Mouse (Mus musculus) T-helper 17 cell (primary cell): Measurements from ENCODE around the gene Tbc1d1.

Experiments
- in situ Hi-C, 2 experiments: fragments of 300-600 bp; cut with MboI, MseI; formaldehyde crosslinking; loops; 1 replicate in 1 of 2; 2 replicates in 1 of 2; pipeline ENCODE4 v1.15.1; 2025; ENCODE audit warnings: high pct_unique_total_duplicates in 2 of 2

Tbc1d1 gene

GRCm38 (mm10) chr5:64274296-64274695 is 118.2 kb downstream of the Tbc1d1 start:
- in situ Hi-C loops = no loop called here

GRCm38 (mm10) chr5:64274738-64275451 is 118.8 kb downstream of the Tbc1d1 start:
- in situ Hi-C loops = no loop called here

- in situ Hi-C loops = no loop called here
Measured at GRCm38 (mm10) chr5:64277646-64278191, 121.6 kb downstream of the Tbc1d1 start.

GRCm38 (mm10) chr5:64279668-64280067 is 123.6 kb downstream of the Tbc1d1 start:
- in situ Hi-C loops = no loop called here

GRCm38 (mm10) chr5:64280191-64280590 is 124.1 kb downstream of the Tbc1d1 start:
- in situ Hi-C loops = no loop called here

- in situ Hi-C loops = no loop called here
Measured at GRCm38 (mm10) chr5:64280613-64281012, 124.5 kb downstream of the Tbc1d1 start.

- in situ Hi-C loops = no loop called here
Measured at GRCm38 (mm10) chr5:64281674-64282073, 125.6 kb downstream of the Tbc1d1 start.

GRCm38 (mm10) chr5:64282594-64282993 is 126.5 kb downstream of the Tbc1d1 start:
- in situ Hi-C loops = no loop called here

GRCm38 (mm10) chr5:64285289-64285688 is 129.2 kb downstream of the Tbc1d1 start:
- in situ Hi-C loops = no loop called here

- in situ Hi-C loops = no loop called here
Measured at GRCm38 (mm10) chr5:64285851-64286250, 129.7 kb downstream of the Tbc1d1 start.

- in situ Hi-C loops = no loop called here
Measured at GRCm38 (mm10) chr5:64287287-64287686, 131.2 kb downstream of the Tbc1d1 start.

- in situ Hi-C loops = no loop called here
Measured at GRCm38 (mm10) chr5:64288031-64288928, 132.2 kb downstream of the Tbc1d1 start.

GRCm38 (mm10) chr5:64289202-64290060 is 133.3 kb downstream of the Tbc1d1 start:
- in situ Hi-C loops = no loop called here

- in situ Hi-C loops = no loop called here
Measured at GRCm38 (mm10) chr5:64290061-64290345, 133.9 kb downstream of the Tbc1d1 start.

- in situ Hi-C loops = no loop called here
Measured at GRCm38 (mm10) chr5:64291657-64292056, 135.6 kb downstream of the Tbc1d1 start.

GRCm38 (mm10) chr5:64295621-64296020 is 139.5 kb downstream of the Tbc1d1 start:
- in situ Hi-C loops = no loop called here

GRCm38 (mm10) chr5:64296328-64296727 is 140.2 kb downstream of the Tbc1d1 start:
- in situ Hi-C loops = no loop called here

GRCm38 (mm10) chr5:64297100-64297499 is 141.0 kb downstream of the Tbc1d1 start:
- in situ Hi-C loops = no loop called here

GRCm38 (mm10) chr5:64298331-64299036 is 142.4 kb downstream of the Tbc1d1 start:
- in situ Hi-C loops = no loop called here

GRCm38 (mm10) chr5:64299508-64300324 is 143.6 kb downstream of the Tbc1d1 start:
- in situ Hi-C loops = no loop called here
